Mouse (Mus musculus) liver, adult 2 months (tissue): ENCODE measurements around the gene S1pr2. TPM values are rescaled to one million over a fixed set of nuclear protein-coding genes. Genes with fewer than 3 reads are reported as not detected.
A peak's percentile ranks its signal among the peaks of the same experiment; 100 is the strongest.

Experiments
- DNase-seq: peaks from one replicate; pipeline ENCODE4 v3.0.0-alpha.2; 2011; ENCODE audit warnings: low read depth, low spot score; ENCODE audit errors: extremely low read depth
- H3K27ac ChIP-seq: fragments of 200-500 bp; replicated peaks from 2 replicates; pipeline ENCODE4 v1.5.1; 2012; ENCODE audit warnings: low read depth, mild to moderate bottlenecking, control low read depth, inconsistent platforms, low read length; ENCODE audit not compliant: insufficient read depth
- H3K27me3 ChIP-seq: fragments of 200-500 bp; 2 replicates; pipeline ENCODE4 v1.6.1; 2012; ENCODE audit warnings: mild to moderate bottlenecking, moderate library complexity, low read length, inconsistent platforms; ENCODE audit not compliant: control insufficient read depth, insufficient read depth
- H3K36me3 ChIP-seq: fragments of 200-500 bp; 2 replicates; pipeline ENCODE4 v1.6.1; 2012; ENCODE audit warnings: low read length, inconsistent platforms; ENCODE audit not compliant: control insufficient read depth, insufficient read depth
- H3K4me1 ChIP-seq: fragments of 200-500 bp; 2 replicates; pipeline ENCODE4 v1.6.1; 2011; ENCODE audit warnings: low read length; ENCODE audit not compliant: control insufficient read depth, insufficient read depth
- H3K4me3 ChIP-seq: fragments of 200-500 bp; 2 replicates; pipeline ENCODE4 v1.5.1; 2011; ENCODE audit warnings: low read depth, mild to moderate bottlenecking, control low read depth, low read length, moderate library complexity; ENCODE audit not compliant: insufficient read depth
- H3K79me2 ChIP-seq: fragments of 200-500 bp; 2 replicates; pipeline ENCODE4 v1.6.1; 2012; ENCODE audit warnings: inconsistent platforms, mild to moderate bottlenecking, low read length, moderate library complexity; ENCODE audit not compliant: control insufficient read depth, insufficient read depth
- H3K9ac ChIP-seq: fragments of 200-500 bp; 2 replicates; pipeline ENCODE4 v1.6.1; 2012; ENCODE audit warnings: low read depth, mild to moderate bottlenecking, control low read depth, inconsistent platforms, low read length
- CTCF ChIP-seq: fragments of 200-500 bp; IDR thresholded peaks from 2 replicates; pipeline ENCODE4 v1.5.1; 2011; ENCODE audit warnings: low read depth, low read length, control low read depth
- POLR2A ChIP-seq: fragments of 200-500 bp; IDR thresholded peaks from 2 replicates; pipeline ENCODE4 v1.6.1; 2011; ENCODE audit warnings: low read length, control low read depth; ENCODE audit not compliant: insufficient read depth; ENCODE audit errors: extremely low read depth
- WGBS: fragments of 180-500 bp; shearing (Covaris S2); methylation state at CpG from one replicate; pipeline ENCODE4 v1.1.7; 2018; 5-methylcytosine and 5-hydroxymethylcytosine counted together
- polyA plus RNA-seq: library from polyadenylated mRNA; depleted of rRNA; stranded (reverse); fragments of >200 nt; gene quantifications from 2 replicates; pipeline ENCODE4 v1.2.3, GENCODE M21; 2012
- total RNA-seq: library from RNA; depleted of rRNA; stranded (reverse); fragments of >200 nt; gene quantifications from 2 replicates; pipeline ENCODE4 v1.2.3, GENCODE M21; 2014

The S1pr2 gene
- total and polyA plus RNA-seq, 2 experiments: 1.2 to 3.9 TPM

DNA sequence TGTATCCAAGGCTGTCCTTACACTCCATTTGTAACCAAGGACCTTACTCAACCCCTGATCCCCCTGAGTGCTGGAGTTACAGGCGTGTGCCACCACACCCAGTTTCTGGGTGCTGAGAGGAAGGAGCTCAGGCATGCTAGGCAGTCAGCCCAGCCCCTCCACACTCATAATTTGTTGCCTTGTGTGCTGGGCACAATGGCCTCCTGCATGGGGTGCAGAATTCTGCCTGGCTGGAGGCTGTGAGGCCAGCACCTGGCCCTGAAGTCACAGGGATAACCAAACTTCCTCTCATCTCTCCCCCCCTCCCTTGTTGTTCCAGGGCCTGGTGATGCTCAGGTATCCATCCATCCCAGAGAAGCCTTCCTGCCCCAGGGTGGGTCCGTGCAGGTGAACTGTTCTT lies 42.0 kb upstream of the S1pr2 start:
- TF ChIP-seq POLR2A (no peak), CTCF (no peak)
- no peaks in the 10 kb centered on the region for H3K27me3 ChIP-seq
- H3K4me3 ChIP-seq: no peak overlapping the region
- H3K36me3 ChIP-seq: peaks cover 12% of the 10 kb centered on the region
- 84% methylated on average over 2 of the region's 2 CpGs for WGBS
- no peak overlapping the region for H3K27ac ChIP-seq
- DNase-seq: no peak
- H3K79me2 ChIP-seq: peaks cover 4% of the 10 kb centered on the region; the same call in 1 of the 2 replicates
- no peak overlapping the region for H3K9ac ChIP-seq
- H3K4me1 ChIP-seq: peaks cover 6% of the 10 kb centered on the region; the same call in 1 of the 2 replicates

DNA sequence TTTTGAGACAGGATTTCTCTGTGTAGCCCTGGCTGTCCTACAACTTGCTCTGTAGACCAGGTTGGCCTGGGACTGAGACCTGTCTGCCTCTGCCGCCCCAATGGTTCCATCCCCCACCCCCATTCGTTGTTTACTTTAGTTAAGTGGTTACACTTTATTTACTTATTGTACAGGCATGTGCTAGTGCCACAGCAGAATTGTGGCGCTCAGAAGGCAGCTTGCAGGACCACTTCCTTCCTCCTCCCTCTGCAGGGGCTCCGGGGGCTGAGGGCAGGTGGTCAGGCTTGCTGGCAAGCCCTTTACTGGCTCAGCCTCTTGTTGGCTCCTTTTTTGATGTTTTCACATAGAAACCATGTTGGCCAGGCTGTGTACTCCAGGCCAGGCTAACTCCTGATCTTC lies 40.6 kb upstream of the S1pr2 start:
- 29% methylated on average over 4 of the region's 4 CpGs for WGBS
- H3K4me3 ChIP-seq: 0 out of 2 replicates have a peak overlapping the region, but pooled peaks have one; percentile 14
- H3K27ac ChIP-seq: no peak overlapping the region
- no peak for DNase-seq
- H3K36me3 ChIP-seq: peaks cover 12% of the 10 kb centered on the region
- no peak overlapping the region; the same call in 1 of the 2 replicates for H3K9ac ChIP-seq
- peaks cover 4% of the 10 kb centered on the region; the same call in 1 of the 2 replicates for H3K79me2 ChIP-seq
- TF ChIP-seq CTCF (no peak), POLR2A (no peak)
- H3K27me3 ChIP-seq: no peaks in the 10 kb centered on the region
- H3K4me1 ChIP-seq: peaks cover 6% of the 10 kb centered on the region; the same call in 1 of the 2 replicates

DNA sequence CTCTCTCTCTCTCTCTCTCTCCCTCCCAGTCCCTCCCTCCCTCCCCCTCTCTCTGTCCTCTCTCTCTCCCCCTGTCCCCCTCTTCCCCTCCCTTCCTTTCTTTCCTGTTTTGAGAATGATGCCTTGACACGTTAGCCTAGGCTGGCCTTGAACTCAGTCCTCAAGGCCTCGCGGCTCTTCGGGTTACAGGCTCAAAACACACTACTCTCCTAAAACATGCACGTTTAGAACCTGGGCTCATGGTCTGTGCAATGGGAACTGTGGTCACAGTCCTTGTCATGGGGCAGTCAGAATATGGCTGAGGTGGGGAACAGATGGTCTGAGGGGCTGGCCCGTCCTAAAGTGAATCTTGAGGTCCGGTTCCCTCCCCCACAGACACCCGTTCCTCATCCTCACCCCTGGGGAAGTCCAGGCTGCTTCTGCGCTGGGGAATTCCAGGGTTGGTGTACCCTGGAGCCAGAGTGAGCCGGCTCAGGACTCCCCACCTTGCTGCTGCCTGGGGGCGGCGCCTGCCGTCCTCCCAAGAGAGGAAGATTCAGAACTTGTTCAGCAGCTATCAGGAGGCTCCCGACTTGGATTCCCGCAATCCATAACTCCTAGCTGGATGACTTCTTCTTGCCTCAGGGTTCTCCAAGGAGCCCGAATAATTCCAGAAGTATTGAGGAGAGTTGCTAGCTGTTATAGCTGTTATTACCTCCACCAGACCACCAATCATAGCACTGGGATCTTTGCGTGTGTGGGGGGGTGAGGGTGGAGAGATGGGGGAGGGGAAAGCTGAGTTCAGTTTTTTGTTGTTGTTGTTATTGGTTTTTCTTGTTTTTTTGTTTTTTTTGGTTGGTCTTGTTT lies 40.0 kb upstream of the S1pr2 start:
- Histone ChIP-seq H3K4me1 (peaks cover 6% of the 10 kb centered on the region; the same call in 1 of the 2 replicates), H3K4me3 (peak overlapping the region; percentile 76), H3K27ac (peak overlapping the region; percentile 8), H3K27me3 (no peaks in the 10 kb centered on the region), H3K79me2 (peaks cover 4% of the 10 kb centered on the region; the same call in 1 of the 2 replicates), H3K9ac (peak overlapping the region; percentile 66), H3K36me3 (peaks cover 12% of the 10 kb centered on the region)
- no peak for DNase-seq
- no peak for TF ChIP-seq CTCF
- no peak for TF ChIP-seq POLR2A
- 4% methylated on average over 17 of the region's 17 CpGs for WGBS

GRCm38 (mm10) chr9:21015571-21016130 lies 39.1 kb upstream of the S1pr2 start, which contains the start of gene Icam1:
Gene Icam1 (plus strand): TSS chr9:21015985.
- Histone ChIP-seq H3K79me2 (peaks cover 4% of the 10 kb centered on the region; the same call in 1 of the 2 replicates), H3K27ac (peak within 1 kb of the TSS; percentile 80), H3K4me1 (peaks cover 6% of the 10 kb centered on the region; the same call in 1 of the 2 replicates), H3K36me3 (peaks cover 5% of the 10 kb centered on the region; the same call in 1 of the 2 replicates), H3K9ac (peak within 1 kb of the TSS; percentile 66), H3K27me3 (no peaks in the 10 kb centered on the region), H3K4me3 (peak within 1 kb of the TSS; percentile 76)
- peak; percentile 69 for DNase-seq
- TF ChIP-seq POLR2A (peak; percentile 95), CTCF (no peak)
- 1% methylated on average over 30 of the region's 30 CpGs for WGBS

DNA sequence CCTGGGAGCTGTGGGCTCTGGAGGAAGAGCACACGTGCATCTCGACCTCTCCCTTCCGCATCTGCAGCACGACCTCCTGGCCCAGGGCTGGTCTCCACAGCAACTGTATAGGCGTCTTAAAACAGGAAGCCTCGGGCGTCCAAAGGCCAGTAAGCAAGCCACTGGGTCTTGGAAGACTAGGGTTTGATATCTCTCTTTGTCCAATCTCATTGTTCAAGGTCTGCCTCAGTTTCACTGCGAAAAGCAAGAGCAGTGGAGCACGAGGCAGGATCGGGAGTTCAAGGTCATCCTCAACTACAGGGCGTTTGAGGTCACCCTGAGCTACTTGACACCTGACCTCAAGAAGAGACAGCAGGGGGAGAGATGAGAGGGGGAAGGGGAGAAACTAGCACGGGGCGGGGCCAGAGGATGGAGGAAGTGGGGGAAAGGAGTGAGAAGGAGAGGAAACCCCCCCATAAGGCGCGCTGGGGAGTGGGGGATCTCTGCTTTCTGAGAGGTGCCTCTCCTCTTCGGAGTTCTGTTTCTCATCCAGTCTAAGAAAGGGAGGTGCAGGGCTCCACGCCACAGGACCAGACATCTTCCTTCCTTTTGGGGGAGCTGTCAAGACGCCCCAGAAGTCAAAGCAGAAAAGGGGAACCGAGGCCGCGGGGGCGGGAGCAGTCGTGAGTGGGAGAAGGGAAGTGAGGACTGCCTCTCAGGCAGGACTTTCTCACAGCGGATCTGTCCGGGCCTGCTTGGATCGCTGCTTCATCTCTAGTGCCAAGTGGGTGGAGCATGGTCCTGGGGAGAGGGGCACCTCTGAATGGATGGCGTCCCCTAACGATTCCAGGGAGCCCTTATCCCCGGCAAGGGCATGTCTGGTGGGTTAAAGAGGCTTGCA lies 38.4 kb upstream of the S1pr2 start:
- Histone ChIP-seq H3K27ac (peak overlapping the region; percentile 80), H3K4me3 (peak overlapping the region; percentile 76), H3K4me1 (peaks cover 6% of the 10 kb centered on the region; the same call in 1 of the 2 replicates), H3K36me3 (no peaks in the 10 kb centered on the region), H3K27me3 (no peaks in the 10 kb centered on the region), H3K79me2 (peaks cover 4% of the 10 kb centered on the region; the same call in 1 of the 2 replicates), H3K9ac (peak overlapping the region; percentile 66)
- TF ChIP-seq CTCF (no peak), POLR2A (no peak)
- peak; percentile 64 for DNase-seq
- WGBS: 22% methylated on average over 29 of the region's 29 CpGs
